Mouse (Mus musculus) thymus, postnatal 0 days (tissue): ENCODE measurements around the gene Chn2. TPM values are rescaled to one million over a fixed set of nuclear protein-coding genes. Genes with fewer than 3 reads are reported as not detected.
A peak's percentile ranks its signal among the peaks of the same experiment; 100 is the strongest.

Experiments
- DNase-seq: peaks from one replicate; pipeline ENCODE4 v3.0.0-alpha.2; 2015; ENCODE audit warnings: low spot score
- polyA plus RNA-seq: library from polyadenylated mRNA; unstranded; fragments of >200 nt; fragmentation: Nextera tagmentation; extraction: Ambion mirVana; gene quantifications from 2 replicates; pipeline ENCODE4 v1.2.1, GENCODE M21; 2015

The Chn2 gene
- polyA plus RNA-seq, 1 experiment from 2014 or later = 8.4 TPM

DNA sequence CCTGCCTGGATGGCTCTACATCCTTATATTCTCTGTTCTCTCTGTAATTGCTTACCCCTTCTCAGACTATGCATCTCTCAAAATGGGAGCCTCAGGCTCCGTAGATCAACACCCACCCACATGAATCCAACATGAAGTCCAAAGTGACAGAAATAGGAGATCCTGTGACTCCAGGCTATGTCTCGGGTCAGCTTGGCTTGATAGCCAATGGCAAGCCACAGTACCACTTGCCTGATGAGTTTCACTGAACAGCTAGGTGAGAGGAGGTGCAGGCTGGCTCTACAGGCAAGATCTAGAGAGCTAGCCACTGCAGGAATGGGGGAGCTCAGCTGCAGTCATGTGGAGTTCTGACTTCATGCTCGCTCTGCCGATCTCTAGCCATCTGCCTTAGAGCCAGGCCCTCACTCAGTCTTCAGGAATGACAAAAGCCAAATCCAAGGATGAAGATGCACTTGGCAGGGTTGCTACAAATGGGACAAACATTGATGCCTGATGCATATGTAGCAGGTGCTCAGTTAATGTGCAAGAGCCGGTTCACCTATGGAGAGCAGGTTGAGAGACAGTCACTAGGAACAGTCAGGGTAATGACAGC, 158.6 kb downstream of the Chn2 start:
- no peak for DNase-seq

DNA sequence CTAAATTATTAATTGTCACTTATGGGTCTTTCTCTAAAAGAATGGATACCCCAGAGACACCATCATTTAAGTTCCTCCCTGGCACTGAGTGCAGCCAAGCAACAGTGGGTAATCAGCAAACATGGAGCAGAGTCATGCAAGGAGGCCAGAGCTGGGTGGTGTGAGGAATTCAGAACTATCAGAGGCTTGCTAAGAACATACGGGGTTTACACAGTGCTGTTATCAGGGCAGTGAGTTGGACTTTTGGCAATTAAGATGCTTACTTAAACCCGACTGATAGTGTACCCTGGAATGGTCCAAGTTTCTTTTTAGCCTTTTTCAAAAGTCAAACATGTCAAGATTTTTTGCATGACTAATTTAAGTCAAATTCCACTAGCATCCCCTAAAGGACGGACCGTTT, 160.2 kb downstream of the Chn2 start:
- DNase-seq = no peak

DNA sequence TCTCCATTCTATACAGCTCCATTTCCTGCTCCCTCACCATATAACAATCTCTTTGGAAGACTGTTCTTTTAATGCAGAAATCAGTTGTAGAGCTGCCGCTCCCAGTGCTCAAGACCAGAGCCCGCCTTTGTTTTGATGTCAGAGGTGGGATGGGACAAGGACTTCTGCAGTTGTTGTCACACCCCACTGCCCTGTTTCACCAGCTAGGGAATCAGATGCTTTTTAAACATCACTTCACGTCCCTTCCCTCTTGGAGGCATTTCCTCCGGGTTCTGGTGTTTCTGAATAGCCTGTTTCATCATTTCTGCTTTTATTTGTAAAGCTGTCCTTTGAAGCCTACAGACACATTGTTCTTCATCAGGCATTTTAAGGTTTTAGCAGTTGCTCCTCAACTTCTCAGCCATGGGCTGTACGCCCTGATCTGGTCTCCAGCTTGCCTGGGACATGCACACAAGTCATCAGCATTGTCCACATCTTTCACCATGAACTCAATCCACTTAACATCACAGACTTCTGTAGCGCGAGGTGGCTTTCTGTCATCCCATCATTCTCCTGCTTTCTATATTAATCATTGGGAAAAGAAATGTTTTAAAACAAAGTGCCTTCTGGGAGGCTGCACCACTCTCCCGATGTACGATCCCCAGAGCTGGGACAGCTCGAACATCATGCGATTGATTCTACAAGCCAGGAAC, 160.8 kb downstream of the Chn2 start:
- no peak for DNase-seq

DNA sequence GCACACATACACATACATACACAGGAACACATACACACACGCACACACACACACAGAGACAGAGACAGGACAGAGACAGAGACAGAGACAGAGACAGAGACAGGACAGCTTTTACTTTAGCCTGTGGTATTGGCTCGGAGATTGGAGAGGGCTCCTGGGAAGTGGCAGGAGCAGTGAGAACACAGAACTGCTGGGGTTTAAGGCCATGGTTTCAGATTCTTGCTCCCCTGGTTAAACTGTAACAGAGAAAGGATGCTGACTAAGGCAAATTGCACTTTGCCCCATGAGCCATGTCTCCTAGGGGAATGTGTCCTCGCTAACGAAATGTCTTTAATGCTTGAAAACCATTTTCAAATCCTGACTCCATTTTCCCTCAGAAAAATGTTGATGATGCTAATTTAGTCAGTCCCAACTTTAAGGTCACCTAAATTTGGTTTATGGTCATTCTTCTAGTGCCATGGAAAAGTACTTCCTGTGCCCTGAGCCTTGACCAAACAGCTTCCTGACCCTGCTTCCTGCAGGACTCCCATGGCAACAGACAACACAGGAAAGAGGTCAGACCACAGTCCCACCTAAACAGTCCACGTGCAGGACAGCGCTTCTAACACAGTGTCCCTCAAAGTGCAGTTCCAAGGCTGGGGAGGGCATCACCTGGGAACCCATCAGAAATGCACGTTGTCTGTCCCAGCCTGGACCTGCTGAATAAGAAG, 163.1 kb downstream of the Chn2 start:
- no peak for DNase-seq

DNA sequence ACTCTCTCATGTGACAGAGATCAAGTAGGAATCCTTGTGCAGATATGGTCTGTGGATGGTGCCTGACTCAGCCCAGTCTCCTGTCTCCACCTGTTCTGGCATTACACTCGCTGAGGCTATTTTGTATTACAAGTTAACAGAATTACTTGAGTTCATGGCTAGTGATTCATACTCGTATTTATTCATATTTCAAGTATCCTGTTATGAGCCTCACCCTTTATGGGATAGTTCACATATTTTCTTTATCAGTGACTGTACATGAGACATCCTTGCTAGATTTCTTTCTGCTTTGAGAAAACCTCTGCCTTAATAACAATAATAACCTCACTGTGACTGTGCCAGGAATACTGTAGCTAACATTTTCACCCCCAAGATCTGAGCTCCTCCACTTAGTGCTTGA, 164.0 kb downstream of the Chn2 start:
- no peak for DNase-seq

GRCm38 (mm10) chr6:54203926-54204325, 164.6 kb downstream of the Chn2 start:
- DNase-seq = no peak

DNA sequence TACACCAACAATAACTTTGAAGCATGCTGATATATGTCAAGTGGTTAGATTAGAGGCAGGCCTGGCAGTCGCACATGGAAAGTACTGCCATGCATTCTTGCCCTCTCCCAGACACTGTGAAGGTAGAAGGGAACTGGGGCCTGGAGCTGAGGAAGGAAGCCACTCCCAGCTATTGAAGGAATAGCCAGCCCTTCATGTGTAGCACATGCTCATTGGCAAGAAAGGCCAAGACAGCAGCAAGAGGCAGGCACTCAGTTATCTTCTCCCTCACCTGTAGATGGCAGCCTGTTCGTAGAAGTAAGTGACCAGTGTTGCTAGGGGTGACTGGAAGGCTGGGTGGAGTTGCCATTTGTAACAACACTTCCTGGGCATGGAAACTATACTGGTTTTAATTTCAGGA, 165.6 kb downstream of the Chn2 start:
- DNase-seq = peak; percentile 17

- DNase-seq = no peak
Measured at GRCm38 (mm10) chr6:54205471-54205870, 166.1 kb downstream of the Chn2 start.

- DNase-seq = no peak
Measured at GRCm38 (mm10) chr6:54206221-54206738, 166.9 kb downstream of the Chn2 start.

DNA sequence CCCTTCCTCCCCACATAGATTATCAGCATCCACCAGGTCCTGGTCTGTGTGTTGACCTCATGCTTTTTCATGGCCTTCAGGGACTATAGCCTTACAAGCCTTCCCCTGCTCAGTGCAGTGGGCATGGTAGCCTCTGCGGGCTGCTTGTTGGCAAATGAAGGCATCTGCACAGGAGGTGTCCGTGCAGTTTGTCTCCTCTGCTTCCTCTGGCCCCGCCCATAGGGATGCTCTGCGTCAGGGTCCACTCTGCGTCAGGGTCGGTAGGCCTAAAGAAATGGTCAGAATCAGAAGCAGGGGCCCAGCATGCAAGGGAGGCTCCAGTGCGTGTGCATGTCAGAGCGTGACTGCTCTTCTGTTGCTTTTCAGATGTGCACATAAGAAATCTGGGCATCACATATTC, 169.4 kb downstream of the Chn2 start:
- DNase-seq = no peak

GRCm38 (mm10) chr6:54210971-54211370, 171.6 kb downstream of the Chn2 start:
- DNase-seq = no peak

DNA sequence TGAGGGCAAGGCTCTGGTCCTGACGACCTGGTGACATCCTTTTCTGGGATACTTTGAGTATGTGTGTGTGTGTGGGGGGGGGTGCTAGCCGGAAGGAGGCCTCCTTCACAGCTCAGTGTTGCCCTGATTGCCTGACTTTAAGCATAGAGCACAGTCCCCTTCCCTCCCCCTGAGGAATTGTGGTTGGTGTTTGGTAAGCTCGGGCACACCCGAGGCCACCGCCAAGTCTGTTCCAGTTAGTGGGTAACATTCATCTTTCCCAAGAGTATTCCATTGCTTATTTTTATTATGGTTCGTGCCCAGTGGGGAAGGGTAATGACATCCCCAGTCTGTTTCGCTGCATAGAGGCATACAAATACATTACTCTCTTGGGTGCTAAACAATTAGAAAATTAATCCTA, 172.6 kb downstream of the Chn2 start:
- DNase-seq = no peak

DNA sequence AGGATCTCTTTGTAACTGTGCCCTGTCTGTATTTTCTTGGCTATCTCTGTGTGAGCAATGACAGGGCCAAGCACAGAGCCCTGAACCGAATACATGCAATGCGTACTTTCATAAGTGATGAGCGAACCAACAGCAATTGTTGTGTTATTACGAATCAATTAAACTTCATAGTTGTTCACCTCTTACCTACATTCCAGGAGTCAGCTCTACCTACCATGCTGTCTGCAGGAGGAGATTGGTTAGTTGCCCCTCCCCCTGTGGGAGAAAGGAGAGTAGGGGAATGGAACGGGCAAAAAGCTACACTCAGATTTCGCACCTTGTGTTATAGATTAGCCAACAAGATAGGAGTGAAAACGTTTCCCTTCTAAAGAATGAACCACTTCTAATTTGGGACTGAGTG, 174.4 kb downstream of the Chn2 start:
- DNase-seq = no peak

- no peak for DNase-seq
Measured at GRCm38 (mm10) chr6:54215636-54216035, 176.3 kb downstream of the Chn2 start.

GRCm38 (mm10) chr6:54216512-54216911, 177.2 kb downstream of the Chn2 start:
- peak; percentile 61 for DNase-seq

GRCm38 (mm10) chr6:54220124-54220523, 180.8 kb downstream of the Chn2 start:
- DNase-seq = peak; percentile 3

DNA sequence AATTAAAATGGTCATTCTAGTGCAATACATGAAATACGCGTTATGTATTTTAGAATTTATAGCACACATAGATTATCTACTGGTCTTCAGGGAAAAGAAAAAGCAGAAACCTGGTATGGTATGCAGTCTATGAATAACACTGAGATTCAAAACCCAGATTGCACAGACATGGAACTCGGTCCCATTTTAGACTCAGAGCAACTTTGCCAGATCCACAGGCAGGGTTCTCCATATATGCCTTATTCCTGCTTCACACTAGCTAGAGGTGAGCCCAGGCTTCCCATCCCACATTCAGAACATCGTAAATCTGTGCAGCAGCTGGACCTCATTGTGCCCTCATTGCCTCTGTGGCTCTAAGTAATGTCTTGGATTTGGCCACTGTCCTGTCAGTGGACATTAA, 184.2 kb downstream of the Chn2 start:
- DNase-seq = no peak

- DNase-seq = no peak
Measured at GRCm38 (mm10) chr6:54224325-54224724, 185.0 kb downstream of the Chn2 start.

GRCm38 (mm10) chr6:54225327-54225726, 186.0 kb downstream of the Chn2 start:
- no peak for DNase-seq

- DNase-seq = no peak
Measured at GRCm38 (mm10) chr6:54227061-54227460, 187.7 kb downstream of the Chn2 start.

GRCm38 (mm10) chr6:54228421-54228820, 189.1 kb downstream of the Chn2 start:
- DNase-seq = no peak

- peak; percentile 79 for DNase-seq
Measured at GRCm38 (mm10) chr6:54228874-54229273, 189.5 kb downstream of the Chn2 start.
